Mouse (Mus musculus) CH12.LX (cell line): ENCODE measurements around the gene Ndufs1.

Experiments used
- CHD2 ChIP-seq: IDR thresholded peaks from 2 replicates; pipeline ENCODE4 v1.6.1; 2011; ENCODE audit warnings: low read length, improper control_type of control experiment
- CTCF ChIP-seq, 2 experiments: IDR thresholded peaks in 1 of 2; conservative IDR thresholded peaks in 1 of 2; 2 replicates each; pipeline ENCODE4 v1.5.1; 2011 to 2012; ENCODE audit warnings: low read depth in 2 of 2, low read length in 2 of 2, improper control_type of control experiment in 1 of 2, inconsistent platforms in 1 of 2, mild to moderate bottlenecking in 1 of 2, moderate library complexity in 1 of 2
- EP300 ChIP-seq: IDR thresholded peaks from 2 replicates; pipeline ENCODE4 v1.6.1; 2011; ENCODE audit warnings: low read length, improper control_type of control experiment
- MAFK ChIP-seq: IDR thresholded peaks from 2 replicates; pipeline ENCODE4 v1.6.1; 2011; ENCODE audit warnings: low read length, improper control_type of control experiment; ENCODE audit not compliant: insufficient replicate concordance
- MAX ChIP-seq: IDR thresholded peaks from 2 replicates; pipeline ENCODE4 v1.6.1; 2011; ENCODE audit warnings: low read length, improper control_type of control experiment
- MAZ ChIP-seq: IDR thresholded peaks from 2 replicates; pipeline ENCODE4 v1.6.1; 2012; ENCODE audit warnings: low read depth, mild to moderate bottlenecking, inconsistent platforms, low read length, improper control_type of control experiment, moderate library complexity
- NRF1 ChIP-seq: IDR thresholded peaks from 2 replicates; pipeline ENCODE4 v1.6.1; 2014; ENCODE audit warnings: low read depth, mild to moderate bottlenecking, inconsistent platforms, low read length, improper control_type of control experiment, moderate library complexity
- POLR2A ChIP-seq: IDR thresholded peaks from 2 replicates; pipeline ENCODE4 v1.6.1; 2011; ENCODE audit warnings: low read depth, mild to moderate bottlenecking, improper control_type of control experiment, low read length
- POLR2AphosphoS2 ChIP-seq: IDR thresholded peaks from 2 replicates; pipeline ENCODE4 v1.6.1; 2011; ENCODE audit warnings: low read depth, low read length, improper control_type of control experiment
- TBP ChIP-seq: conservative IDR thresholded peaks from 2 replicates; pipeline ENCODE4 v1.6.1; 2011; ENCODE audit warnings: low read depth, low read length, improper control_type of control experiment
- TCF12 ChIP-seq: IDR thresholded peaks from 2 replicates; pipeline ENCODE4 v1.6.1; 2014; ENCODE audit warnings: low read depth, mild to moderate bottlenecking, inconsistent platforms, low read length, improper control_type of control experiment
- USF2 ChIP-seq: conservative IDR thresholded peaks from 2 replicates; pipeline ENCODE4 v1.6.1; 2011; ENCODE audit warnings: low read depth, low read length, improper control_type of control experiment
- ZKSCAN1 ChIP-seq: IDR thresholded peaks from 2 replicates; pipeline ENCODE4 v1.6.1; 2012; ENCODE audit warnings: low read depth, inconsistent platforms, low read length, improper control_type of control experiment, borderline replicate concordance

- TF ChIP-seq TBP, result no peak
- no peak for TF ChIP-seq MAZ
- no peak for TF ChIP-seq USF2
- no peak for TF ChIP-seq ZKSCAN1
- TF ChIP-seq CTCF (conservative IDR thresholded peaks at IDR 0.05 in 1 of 2, IDR thresholded peaks at IDR 0.05 in 1 of 2; ENCODE audit: low read depth in 2 of 2, low read length in 2 of 2), result no peak
- TF ChIP-seq POLR2A, result no peak
- no peak for TF ChIP-seq EP300
- TF ChIP-seq MAX, result no peak
- TF ChIP-seq NRF1, result no peak
- no peak for TF ChIP-seq POLR2AphosphoS2
- TF ChIP-seq CHD2, result no peak
- no peak for TF ChIP-seq TCF12
- TF ChIP-seq MAFK, result no peak
These were observed 38.0 kb upstream of the Ndufs1 start for GRCm38 (mm10) chr1:63214631-63215030.
